In genomic region chr1:105152175-105152828, GRCm38 (mm10) we compare ENCODE assay signal across 21 mouse cellular contexts.
"Had no signal": no experiment of that assay in that cellular context is flagged by ENCODE, and none has a peak within 500 bp of the region (broad histone marks: within the 10 kb centered on the region; RNA-seq: fewer than 3 reads in every experiment).

No protein-coding gene starts in this region.

- H3K36me3 ChIP-seq: limb, embryonic 10.5 days; limb, embryonic 13.5 days; midbrain, embryonic 12.5 days; neural tube, embryonic 13.5 days; stomach, embryonic 15.5 days had no signal

- DNase-seq: kidney, adult 2 months; kidney, postnatal 25 days; layer of hippocampus, adult 9-11 months; liver; liver, postnatal 0 days; retina, postnatal 1 day; right cerebral cortex, postnatal 25 days; spleen, adult 18-20 months; thymus, adult 18-20 months; thymus, postnatal 36 days had no signal

- H3K4me3 ChIP-seq: layer of hippocampus, adult 2 months; limb, embryonic 10.5 days; limb, embryonic 13.5 days; midbrain, embryonic 12.5 days; myocyte; neural tube, embryonic 13.5 days; stomach, embryonic 15.5 days had no signal

- H3K27me3 ChIP-seq: limb, embryonic 13.5 days; midbrain, embryonic 12.5 days; neural tube, embryonic 13.5 days; stomach, embryonic 15.5 days had no signal

- H3K27ac ChIP-seq: kidney, postnatal 0 days; layer of hippocampus, adult 2 months; limb, embryonic 10.5 days; limb, embryonic 13.5 days; liver, embryonic 14.5 days; midbrain, embryonic 12.5 days; neural tube, embryonic 13.5 days; stomach, embryonic 15.5 days had no signal

- H3K9ac ChIP-seq: limb, embryonic 13.5 days; liver, embryonic 14.5 days; liver, postnatal 0 days; midbrain, embryonic 12.5 days; neural tube, embryonic 13.5 days; stomach, embryonic 15.5 days had no signal

- H3K4me1 ChIP-seq: limb, embryonic 10.5 days; limb, embryonic 13.5 days; midbrain, embryonic 12.5 days; neural tube, embryonic 13.5 days; stomach, embryonic 15.5 days had no signal

- H3K9me3 ChIP-seq: limb, embryonic 10.5 days; limb, embryonic 13.5 days; midbrain, embryonic 12.5 days; neural tube, embryonic 13.5 days; stomach, embryonic 15.5 days had no signal

- ATAC-seq: intestine, postnatal 0 days; liver, postnatal 0 days; midbrain, embryonic 16.5 days had no signal

- H3K4me2 ChIP-seq: limb, embryonic 13.5 days; midbrain, embryonic 12.5 days; neural tube, embryonic 13.5 days; stomach, embryonic 15.5 days had no signal
